In genomic region chr15:96638656-96639055, GRCm38 (mm10) we compare ENCODE assay signal across 10 mouse cellular contexts. TPM values are rescaled to one million over a fixed set of nuclear protein-coding genes. Genes with fewer than 3 reads are reported as not detected.
DNase-seq lines count a peak whose midpoint lies in the region; ATAC-seq and TF ChIP-seq lines count a peak whose summit lies in the region.
"Had no signal": no experiment of that assay in that cellular context is flagged by ENCODE, and none has a peak within 500 bp of the region (broad histone marks: within the 10 kb centered on the region; RNA-seq: fewer than 3 reads in every experiment).

No protein-coding gene starts in this region.

- no peak for ATAC-seq in cerebellum, adult (ENCODE audit: insufficient number of reproducible peaks, low FRiP score, low TSS enrichment)
- ATAC-seq in hindbrain, embryonic 14.5 days (ENCODE audit: low FRiP score): no peak

- WGBS in hindbrain, embryonic 14.5 days: 77% methylated on average over 2 of the region's 2 CpGs

- no peak overlapping the region for H3K9ac ChIP-seq in hindbrain, embryonic 14.5 days

- H3K27ac ChIP-seq in hindbrain, embryonic 14.5 days: no peak overlapping the region
- H3K27ac ChIP-seq: gastrocnemius, adult 2 months had no signal

- H3K79me2 ChIP-seq in myocyte (ENCODE audit: control insufficient read depth, insufficient read depth): peaks cover 76% of the 10 kb centered on the region

- H3K9me3 ChIP-seq in hindbrain, embryonic 14.5 days (ENCODE audit: control insufficient read depth, low read length): no peaks in the 10 kb centered on the region; the same call in 1 of the 2 replicates

- H3K4me3 ChIP-seq in hindbrain, embryonic 14.5 days (replicated peaks; ENCODE audit: low read length): peak overlapping the region; percentile 90; the same call in 1 of the 2 replicates
- H3K4me3 ChIP-seq in myocyte: peak overlapping the region; percentile 83
- H3K4me3 ChIP-seq: gastrocnemius, adult 2 months had no signal

- intact Hi-C loops in left cerebral cortex, postnatal 4 days (cut with DNase I): no loop called here
- intact Hi-C loops in left cerebral cortex, postnatal 10 days (cut with DNase I): no loop called here

- TF ChIP-seq POLR2A in myocyte (IDR thresholded peaks at IDR 0.05; ENCODE audit: insufficient read length, low read depth): no peak

- DNase-seq in cerebellum, adult 18-20 months: peak; percentile 24 to 38
- peak; percentile 33 for DNase-seq in left cerebral cortex, postnatal 4 days
- DNase-seq in left cerebral cortex, postnatal 10 days (ENCODE audit: extremely low spot score in 1 of 2, low spot score in 2 of 2): no peak
- no peak for DNase-seq in hindbrain, embryonic 14.5 days (ENCODE audit: low spot score)
- DNase-seq in gastrocnemius, adult 8-10 months (ENCODE audit: low spot score in 2 of 2): no peak
- no peak for DNase-seq in lung, postnatal 36 days
- DNase-seq: kidney, postnatal 10 days had no signal

- peak overlapping the region; percentile 75 for H3K4me2 ChIP-seq in hindbrain, embryonic 14.5 days (replicated peaks)
- H3K4me2 ChIP-seq in myocyte (ENCODE audit: low read depth): peak overlapping the region; percentile 81

- H3K36me3 ChIP-seq in hindbrain, embryonic 14.5 days (replicated peaks; ENCODE audit: control insufficient read depth, insufficient read depth): peaks cover 11% of the 10 kb centered on the region
- H3K36me3 ChIP-seq in myocyte (ENCODE audit: control insufficient read depth, insufficient read depth): no peaks in the 10 kb centered on the region

- H3K4me1 ChIP-seq in hindbrain, embryonic 14.5 days (replicated peaks; ENCODE audit: control insufficient read depth, insufficient read depth, low read length): peaks cover 36% of the 10 kb centered on the region

- no peaks in the 10 kb centered on the region for H3K27me3 ChIP-seq in hindbrain, embryonic 14.5 days (ENCODE audit: control insufficient read depth, insufficient read depth, low read length)
- H3K27me3 ChIP-seq in myocyte (ENCODE audit: control insufficient read depth, insufficient read depth, insufficient read length): no peaks in the 10 kb centered on the region

- H3ac ChIP-seq in myocyte (ENCODE audit: control insufficient read depth, insufficient read length): no peak overlapping the region

TF ChIP-seq in myocyte, 11 proteins besides CTCF, POLR2A, EP300 and RAD21:
- TF ChIP-seq MAX (IDR thresholded peaks at IDR 0.05; ENCODE audit: low read depth) (no peak), E2F4 (IDR thresholded peaks at IDR 0.05; ENCODE audit: insufficient read depth) (no peak), TCF12 (IDR thresholded peaks at IDR 0.05; ENCODE audit: insufficient read depth, poor library complexity, severe bottlenecking) (no peak), REST (IDR thresholded peaks at IDR 0.05; ENCODE audit: insufficient read depth, insufficient read length) (no peak)
TF ChIP-seq in myocyte: peak in this region for 0.

RNA-seq across cellular contexts. Expression of gene Slc38a1, which starts 4.1 kb away (rescaled TPM):
- total RNA-seq in left cerebral cortex, postnatal 4 days (2021): 100 to 1,000 TPM; 116 to 118 TPM
- total RNA-seq in left cerebral cortex, postnatal 10 days (2021): 10 to 100 TPM; 85.2 to 91.0 TPM
- polyA plus RNA-seq in hindbrain, embryonic 14.5 days (2014; fragmentation: Nextera tagmentation; extraction: Ambion mirVana): 133 and 144 TPM in 2 replicates
- 28.5 TPM for polyA plus RNA-seq in myocyte (2012; fragmentation: generic; extraction: Trizol)
- total RNA-seq in gastrocnemius, adult 8-10 months (2022): 1 to 10 TPM in 2 of 4 experiments, under 1 TPM in 2; 0.45 to 2.5 (median 1.0) TPM

Comparison
In these comparisons a context has a peak if more than half of its experiments do, and no peak if none do; other contexts are left out.
1. DNase-seq: peak in cerebellum, adult 18-20 months (2 of 2) and left cerebral cortex, postnatal 4 days (single experiment); none in left cerebral cortex, postnatal 10 days (0 of 2), hindbrain, embryonic 14.5 days (single experiment), gastrocnemius, adult 8-10 months (0 of 2) and lung, postnatal 36 days (single experiment).
2. RNA of gene Slc38a1, which starts 4.1 kb away (total RNA-seq): 116 to 118 TPM in left cerebral cortex, postnatal 4 days and 85.2 to 91.0 TPM in left cerebral cortex, postnatal 10 days; 0.45 to 2.5 TPM in gastrocnemius, adult 8-10 months; every median in the first group is over 10 times any median in the second.